Mouse (Mus musculus): ENCODE data around the gene Tmem251. TPM values are rescaled to one million over a fixed set of nuclear protein-coding genes. Genes with fewer than 3 reads are reported as not detected.

Gene Tmem251
- total RNA-seq, 1 experiment: 4.0 TPM

DNA sequence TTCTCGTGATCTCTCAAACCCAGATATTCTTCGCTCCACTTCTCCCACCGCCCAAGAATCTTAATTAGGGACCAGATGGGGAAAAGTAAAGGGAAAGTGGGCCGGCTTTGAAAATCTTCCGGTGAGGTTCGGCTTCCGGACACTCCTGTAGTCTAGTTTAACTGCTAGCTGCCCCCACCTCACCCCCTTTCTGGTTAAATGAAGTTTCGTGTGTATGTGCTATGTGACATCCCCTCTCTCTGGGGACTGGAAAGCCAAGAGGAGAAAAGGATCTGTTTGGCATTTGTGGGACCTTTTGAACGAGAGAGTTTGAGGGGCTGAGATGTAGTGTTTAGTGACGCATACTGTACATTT, 14.8 kb downstream of the Tmem251 start, which contains the start of gene Gm20604:
Gm20604 (minus strand) TSS at position 270 of the 354 bp plus-strand sequence.
- in situ Hi-C loops (cut with MboI; ENCODE audit: low sequenced_read_pairs in 2 of 2, unreplicated experiment in 2 of 2): loop anchor here in 1 of 2 experiments (25.0 kb wide), 1 partner anchor 771 kb away; the partner anchor contains the start of gene Cpsf2
- DNase-seq (ENCODE audit: low read depth, low spot score): no peak
- peak within 1 kb of the TSS; percentile 95 for H3K9ac ChIP-seq (ENCODE audit: insufficient read depth, low read depth, low read length, poor library complexity, severe bottlenecking)
- H3K27ac ChIP-seq (ENCODE audit: insufficient read depth, low read depth, low read length, poor library complexity, severe bottlenecking): peak within 1 kb of the TSS; percentile 92
- no peaks in the 10 kb centered on the region for H3K9me3 ChIP-seq (ENCODE audit: control insufficient read depth, insufficient read depth, low read depth, low read length)
- peaks cover 9% of the 10 kb centered on the region for H3K36me3 ChIP-seq (ENCODE audit: control insufficient read depth, insufficient read depth, low read length, poor library complexity, severe bottlenecking)
- H3K4me1 ChIP-seq (ENCODE audit: control insufficient read depth in 2 of 2, insufficient read depth in 2 of 2, low read length in 2 of 2, poor library complexity in 1 of 2): 0 out of 4 replicates have a peak, but pooled peaks cover 0 to 4% of the 10 kb centered on the region in 2 experiments
- peak within 1 kb of the TSS; percentile 91 to 97 for H3K4me3 ChIP-seq (ENCODE audit: insufficient read depth in 1 of 2, low read depth in 1 of 2, low read length in 2 of 2, poor library complexity in 1 of 2, severe bottlenecking in 1 of 2)
- no peak for TF ChIP-seq ZNF384 (IDR thresholded peaks at IDR 0.05; ENCODE audit: low read depth, low read length)
- no peak for TF ChIP-seq HCFC1 (IDR thresholded peaks at IDR 0.05; ENCODE audit: borderline replicate concordance, insufficient read depth, low read length)

DNA sequence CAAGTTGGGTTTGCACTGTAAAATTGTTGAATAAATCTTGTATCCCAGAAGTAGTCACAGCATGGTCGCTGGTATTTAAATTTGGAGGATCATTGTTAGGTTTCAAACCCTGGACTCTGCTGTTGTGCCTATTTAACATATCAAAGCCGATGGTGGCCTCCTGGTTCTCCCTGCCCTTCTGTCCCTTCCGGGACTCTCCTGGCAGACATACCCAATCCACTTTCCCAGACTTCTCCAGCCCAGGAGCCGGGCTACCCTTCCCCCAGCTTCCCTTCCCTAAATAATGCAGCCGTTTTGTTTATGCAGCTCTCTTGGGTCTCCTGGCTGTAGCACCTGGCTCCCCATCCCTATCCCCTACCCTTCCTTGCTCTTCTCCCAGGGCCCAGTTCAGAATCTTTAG, 15.4 kb downstream of the Tmem251 start:
- Histone ChIP-seq H3K9me3 (ENCODE audit: control insufficient read depth, insufficient read depth, low read depth, low read length) (no peaks in the 10 kb centered on the region), H3K4me3 (ENCODE audit: insufficient read depth in 1 of 2, low read depth in 1 of 2, low read length in 2 of 2, poor library complexity in 1 of 2, severe bottlenecking in 1 of 2) (peak overlapping the region; percentile 91 to 97), H3K27ac (ENCODE audit: insufficient read depth, low read depth, low read length, poor library complexity, severe bottlenecking) (peak overlapping the region; percentile 92), H3K9ac (ENCODE audit: insufficient read depth, low read depth, low read length, poor library complexity, severe bottlenecking) (peak overlapping the region; percentile 95), H3K4me1 (ENCODE audit: control insufficient read depth in 2 of 2, insufficient read depth in 2 of 2, low read length in 2 of 2, poor library complexity in 1 of 2) (0 out of 4 replicates have a peak, but pooled peaks cover 0 to 2% of the 10 kb centered on the region in 2 experiments), H3K36me3 (ENCODE audit: control insufficient read depth, insufficient read depth, low read length, poor library complexity, severe bottlenecking) (peaks cover 11% of the 10 kb centered on the region)
- DNase-seq (ENCODE audit: low read depth, low spot score): no peak
- no peak for TF ChIP-seq HCFC1 (IDR thresholded peaks at IDR 0.05; ENCODE audit: borderline replicate concordance, insufficient read depth, low read length)
- no peak for TF ChIP-seq MAFK (IDR thresholded peaks at IDR 0.05; ENCODE audit: insufficient read depth, low read depth, low read length)
- TF ChIP-seq CHD2 (IDR thresholded peaks at IDR 0.05; ENCODE audit: low read depth, low read length): no peak; the same call in 1 of the 2 replicates
- TF ChIP-seq ZC3H11A (IDR thresholded peaks at IDR 0.05; ENCODE audit: borderline replicate concordance, low read depth, low read length): no peak
- TF ChIP-seq ZNF384 (IDR thresholded peaks at IDR 0.05; ENCODE audit: low read depth, low read length): no peak
- in situ Hi-C loops (cut with MboI; ENCODE audit: low sequenced_read_pairs in 2 of 2, unreplicated experiment in 2 of 2): loop anchor here in 1 of 2 experiments (25.0 kb wide), 1 partner anchor 772 kb away; the partner anchor contains the start of gene Cpsf2

DNA sequence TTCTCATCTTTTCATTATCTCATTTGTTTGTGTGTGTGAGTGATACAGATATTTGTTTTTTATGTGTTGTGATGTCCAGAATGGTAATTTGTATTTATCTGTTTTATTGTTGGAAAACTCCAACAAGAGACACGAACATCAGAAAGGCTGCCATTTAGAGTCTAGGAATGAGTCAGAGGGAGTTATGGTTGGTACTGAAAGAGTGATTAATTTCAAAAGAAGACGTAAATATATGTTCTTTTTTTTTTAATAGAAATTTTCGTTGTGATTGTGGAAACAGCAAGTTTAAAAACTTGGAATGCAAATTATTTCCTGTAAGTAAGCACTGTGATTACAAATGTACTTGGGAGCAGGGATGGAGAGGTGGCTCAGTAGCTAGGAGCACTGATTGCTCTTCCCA, 18.1 kb downstream of the Tmem251 start:
- TF ChIP-seq MAFK (IDR thresholded peaks at IDR 0.05; ENCODE audit: insufficient read depth, low read depth, low read length): no peak
- no peak for TF ChIP-seq ZC3H11A (IDR thresholded peaks at IDR 0.05; ENCODE audit: borderline replicate concordance, low read depth, low read length)
- no peak for TF ChIP-seq HCFC1 (IDR thresholded peaks at IDR 0.05; ENCODE audit: borderline replicate concordance, insufficient read depth, low read length)
- TF ChIP-seq CHD2 (IDR thresholded peaks at IDR 0.05; ENCODE audit: low read depth, low read length): no peak
- TF ChIP-seq ZNF384 (IDR thresholded peaks at IDR 0.05; ENCODE audit: low read depth, low read length): no peak
- Histone ChIP-seq H3K4me3 (ENCODE audit: insufficient read depth in 1 of 2, low read depth in 1 of 2, low read length in 2 of 2, poor library complexity in 1 of 2, severe bottlenecking in 1 of 2) (no peak overlapping the region), H3K9ac (ENCODE audit: insufficient read depth, low read depth, low read length, poor library complexity, severe bottlenecking) (no peak overlapping the region), H3K4me1 (ENCODE audit: control insufficient read depth in 2 of 2, insufficient read depth in 2 of 2, low read length in 2 of 2, poor library complexity in 1 of 2) (peaks cover 2% of the 10 kb centered on the region in 2 experiments; a peak in 1 of 4 replicates), H3K36me3 (ENCODE audit: control insufficient read depth, insufficient read depth, low read length, poor library complexity, severe bottlenecking) (peaks cover 24% of the 10 kb centered on the region), H3K9me3 (ENCODE audit: control insufficient read depth, insufficient read depth, low read depth, low read length) (no peaks in the 10 kb centered on the region), H3K27ac (ENCODE audit: insufficient read depth, low read depth, low read length, poor library complexity, severe bottlenecking) (no peak overlapping the region)
- no peak for DNase-seq (ENCODE audit: low read depth, low spot score)
- in situ Hi-C loops (cut with MboI; ENCODE audit: low sequenced_read_pairs in 2 of 2, unreplicated experiment in 2 of 2): loop anchor here in 1 of 2 experiments (25.0 kb wide), 1 partner anchor 774 kb away; the partner anchor contains the start of gene Cpsf2

DNA sequence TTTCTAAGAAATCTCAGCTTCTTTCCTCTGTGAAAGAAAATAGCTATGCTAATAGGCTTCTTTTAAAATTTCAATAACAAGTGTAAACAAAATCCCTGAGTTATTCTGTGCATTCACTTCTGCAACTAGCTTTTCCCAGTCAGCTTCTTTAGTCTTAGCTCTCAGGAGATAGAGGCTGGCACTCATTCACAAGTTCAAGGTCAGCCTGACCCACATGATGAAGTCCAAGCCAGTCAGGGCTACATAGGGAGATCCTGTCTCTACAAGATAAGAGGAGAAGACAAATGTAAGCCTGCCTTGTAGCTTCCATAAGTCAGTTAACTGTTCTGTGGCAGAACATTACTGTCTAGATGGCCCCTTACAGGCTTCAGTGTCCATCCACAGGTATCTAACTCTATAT, 20.1 kb downstream of the Tmem251 start:
- peaks cover 2% of the 10 kb centered on the region in 2 experiments; a peak in 1 of 4 replicates for H3K4me1 ChIP-seq (ENCODE audit: control insufficient read depth in 2 of 2, insufficient read depth in 2 of 2, low read length in 2 of 2, poor library complexity in 1 of 2)
- no peak overlapping the region for H3K27ac ChIP-seq (ENCODE audit: insufficient read depth, low read depth, low read length, poor library complexity, severe bottlenecking)
- TF ChIP-seq ZC3H11A (IDR thresholded peaks at IDR 0.05; ENCODE audit: borderline replicate concordance, low read depth, low read length) (no peak), CHD2 (IDR thresholded peaks at IDR 0.05; ENCODE audit: low read depth, low read length) (no peak), HCFC1 (IDR thresholded peaks at IDR 0.05; ENCODE audit: borderline replicate concordance, insufficient read depth, low read length) (no peak), MAFK (IDR thresholded peaks at IDR 0.05; ENCODE audit: insufficient read depth, low read depth, low read length) (no peak), ZNF384 (IDR thresholded peaks at IDR 0.05; ENCODE audit: low read depth, low read length) (no peak)
- peaks cover 36% of the 10 kb centered on the region for H3K36me3 ChIP-seq (ENCODE audit: control insufficient read depth, insufficient read depth, low read length, poor library complexity, severe bottlenecking)
- DNase-seq (ENCODE audit: low read depth, low spot score): no peak
- no peak overlapping the region for H3K4me3 ChIP-seq (ENCODE audit: insufficient read depth in 1 of 2, low read depth in 1 of 2, low read length in 2 of 2, poor library complexity in 1 of 2, severe bottlenecking in 1 of 2)
- in situ Hi-C loops (cut with MboI; ENCODE audit: low sequenced_read_pairs in 2 of 2, unreplicated experiment in 2 of 2): loop anchor here in 1 of 2 experiments (25.0 kb wide), 1 partner anchor 776 kb away; the partner anchor contains the start of gene Cpsf2
- H3K9me3 ChIP-seq (ENCODE audit: control insufficient read depth, insufficient read depth, low read depth, low read length): no peaks in the 10 kb centered on the region
- no peak overlapping the region for H3K9ac ChIP-seq (ENCODE audit: insufficient read depth, low read depth, low read length, poor library complexity, severe bottlenecking)
